24 mouse cellular contexts compared by ENCODE assay signal in genomic region chr19:21571986-21572385, GRCm38 (mm10).
DNase-seq lines count a peak whose midpoint lies in the region; ATAC-seq and TF ChIP-seq lines count a peak whose summit lies in the region.
"Had no signal": no experiment of that assay in that cellular context is flagged by ENCODE, and none has a peak within 500 bp of the region (broad histone marks: within the 10 kb centered on the region; RNA-seq: fewer than 3 reads in every experiment).

No protein-coding gene starts in this region.

- peak; percentile 13 for DNase-seq in heart, adult 8-10 months (ENCODE audit: low spot score)
- no peak for DNase-seq in heart, postnatal 14 days
- no peak for DNase-seq in neural tube, embryonic 10.5 days (ENCODE audit: extremely low spot score, low spot score)
- DNase-seq: adrenal gland, adult 2 months; cerebellum, adult 11 months; cerebellum, adult 9-11 months; kidney, postnatal 36 days; liver, embryonic 13.5 days; lung, adult 2 months; lung, postnatal 14 days; thymus, adult 2 months; thymus, postnatal 4 days had no signal

- 55% methylated on average over 7 of the region's 7 CpGs for WGBS in intestine, postnatal 0 days
- 46% methylated on average over 7 of the region's 7 CpGs for whole genome bisulfite sequencing in intestine, embryonic 16.5 days
- 54% methylated on average over 7 of the region's 7 CpGs for WGBS in neural tube, embryonic 13.5 days
- WGBS in neural tube, embryonic 15.5 days: 58% methylated on average over 7 of the region's 7 CpGs

- no peaks in the 10 kb centered on the region for H3K4me1 ChIP-seq in intestine, postnatal 0 days (replicated peaks; ENCODE audit: control insufficient read depth, insufficient read depth, low read length)
- 0 out of 2 replicates have a peak, but pooled peaks cover 5% of the 10 kb centered on the region for H3K4me1 ChIP-seq in intestine, embryonic 16.5 days (ENCODE audit: control insufficient read depth, insufficient read depth, low read length)
- peaks cover 23% of the 10 kb centered on the region; the same call in 1 of the 2 replicates for H3K4me1 ChIP-seq in neural tube, embryonic 13.5 days (replicated peaks)
- H3K4me1 ChIP-seq in neural tube, embryonic 15.5 days: peaks cover 6% of the 10 kb centered on the region
- H3K4me1 ChIP-seq: embryonic facial prominence, embryonic 15.5 days; neural tube, embryonic 12.5 days had no signal

- intact Hi-C loops in heart, postnatal 14 days (cut with DNase I): loop anchor here (1.0 to 10.0 kb wide), 4 partner anchors 80 to 730 kb away; partner anchors contain the start of genes 1110059E24Rik and Abhd17b

- no peak for TF ChIP-seq CTCF in intestine, postnatal 0 days (IDR thresholded peaks at IDR 0.05; ENCODE audit: low read depth)

- ATAC-seq in intestine, postnatal 0 days: no peak
- ATAC-seq in intestine, embryonic 16.5 days: no peak
- ATAC-seq in neural tube, embryonic 13.5 days (ENCODE audit: low read depth): no peak
- no peak for ATAC-seq in neural tube, embryonic 15.5 days (ENCODE audit: low FRiP score)
- ATAC-seq in megakaryocyte, adult 5-6 weeks (ENCODE audit: poor library complexity, severe bottlenecking): no peak

- no peak overlapping the region for H3K4me3 ChIP-seq in intestine, postnatal 0 days (ENCODE audit: low read depth, low read length)
- H3K4me3 ChIP-seq in intestine, embryonic 16.5 days (ENCODE audit: low read length): no peak overlapping the region
- no peak overlapping the region for H3K4me3 ChIP-seq in neural tube, embryonic 13.5 days
- no peak overlapping the region for H3K4me3 ChIP-seq in neural tube, embryonic 15.5 days (replicated peaks)
- H3K4me3 ChIP-seq: embryonic facial prominence, embryonic 15.5 days; hindbrain, embryonic 13.5 days; limb, embryonic 13.5 days; liver, embryonic 13.5 days; midbrain, embryonic 12.5 days; neural tube, embryonic 12.5 days; stomach, embryonic 15.5 days had no signal

- no peak overlapping the region for H3K9ac ChIP-seq in intestine, postnatal 0 days (ENCODE audit: low read depth, low read length)
- H3K9ac ChIP-seq in intestine, embryonic 16.5 days (ENCODE audit: low read depth, low read length): no peak overlapping the region
- no peak overlapping the region for H3K9ac ChIP-seq in neural tube, embryonic 13.5 days
- no peak overlapping the region for H3K9ac ChIP-seq in neural tube, embryonic 15.5 days (replicated peaks)
- H3K9ac ChIP-seq: embryonic facial prominence, embryonic 15.5 days; hindbrain, embryonic 13.5 days; limb, embryonic 13.5 days; liver, embryonic 13.5 days; midbrain, embryonic 12.5 days; neural tube, embryonic 12.5 days; stomach, embryonic 15.5 days had no signal

- no peak overlapping the region for H3K27ac ChIP-seq in intestine, postnatal 0 days (ENCODE audit: low read depth, low read length)
- H3K27ac ChIP-seq in intestine, embryonic 16.5 days (ENCODE audit: low read length): no peak overlapping the region
- no peak overlapping the region for H3K27ac ChIP-seq in neural tube, embryonic 13.5 days (replicated peaks)
- H3K27ac ChIP-seq in neural tube, embryonic 15.5 days (replicated peaks): no peak overlapping the region
- H3K27ac ChIP-seq: embryonic facial prominence, embryonic 15.5 days; hindbrain, embryonic 13.5 days; limb, embryonic 13.5 days; liver, embryonic 13.5 days; midbrain, embryonic 12.5 days; neural tube, embryonic 12.5 days; stomach, embryonic 15.5 days had no signal

- H3K36me3 ChIP-seq in intestine, postnatal 0 days (ENCODE audit: control insufficient read depth, insufficient read depth): no peaks in the 10 kb centered on the region
- no peaks in the 10 kb centered on the region for H3K36me3 ChIP-seq in intestine, embryonic 16.5 days (ENCODE audit: control insufficient read depth, insufficient read depth, low read length)
- no peaks in the 10 kb centered on the region for H3K36me3 ChIP-seq in neural tube, embryonic 13.5 days
- no peaks in the 10 kb centered on the region for H3K36me3 ChIP-seq in neural tube, embryonic 15.5 days
- H3K36me3 ChIP-seq: embryonic facial prominence, embryonic 15.5 days; G1E; hindbrain, embryonic 13.5 days; limb, embryonic 13.5 days; liver, embryonic 13.5 days; midbrain, embryonic 12.5 days; neural tube, embryonic 12.5 days; stomach, embryonic 15.5 days had no signal

- no peaks in the 10 kb centered on the region for H3K9me3 ChIP-seq in intestine, postnatal 0 days (ENCODE audit: control insufficient read depth)
- H3K9me3 ChIP-seq in intestine, embryonic 16.5 days (ENCODE audit: control insufficient read depth, low read length): no peaks in the 10 kb centered on the region
- no peaks in the 10 kb centered on the region for H3K9me3 ChIP-seq in neural tube, embryonic 13.5 days
- no peaks in the 10 kb centered on the region for H3K9me3 ChIP-seq in neural tube, embryonic 15.5 days (replicated peaks)
- H3K9me3 ChIP-seq: embryonic facial prominence, embryonic 15.5 days; G1E; hindbrain, embryonic 13.5 days; limb, embryonic 13.5 days; liver, embryonic 13.5 days; midbrain, embryonic 12.5 days; neural tube, embryonic 12.5 days; stomach, embryonic 15.5 days had no signal

- H3K27me3 ChIP-seq in intestine, postnatal 0 days (replicated peaks; ENCODE audit: control insufficient read depth, insufficient read depth, low read length): no peaks in the 10 kb centered on the region
- H3K27me3 ChIP-seq in intestine, embryonic 16.5 days (replicated peaks; ENCODE audit: control insufficient read depth, insufficient read depth, low read length): no peaks in the 10 kb centered on the region
- H3K27me3 ChIP-seq in neural tube, embryonic 13.5 days: no peaks in the 10 kb centered on the region
- no peaks in the 10 kb centered on the region for H3K27me3 ChIP-seq in neural tube, embryonic 15.5 days (replicated peaks)
- H3K27me3 ChIP-seq: embryonic facial prominence, embryonic 15.5 days; hindbrain, embryonic 13.5 days; limb, embryonic 13.5 days; liver, embryonic 13.5 days; midbrain, embryonic 12.5 days; neural tube, embryonic 12.5 days; stomach, embryonic 15.5 days had no signal

- 0 out of 2 replicates have a peak overlapping the region, but pooled peaks have one; percentile 3 for H3K4me2 ChIP-seq in intestine, postnatal 0 days (replicated peaks; ENCODE audit: low read depth)
- H3K4me2 ChIP-seq in intestine, embryonic 16.5 days (ENCODE audit: low read depth, low read length): no peak overlapping the region
- H3K4me2 ChIP-seq in neural tube, embryonic 13.5 days: peak overlapping the region; percentile 4; the same call in 1 of the 2 replicates
- H3K4me2 ChIP-seq in neural tube, embryonic 15.5 days: peak overlapping the region; percentile 17; the same call in 1 of the 2 replicates
- H3K4me2 ChIP-seq: embryonic facial prominence, embryonic 15.5 days; hindbrain, embryonic 13.5 days; limb, embryonic 13.5 days; liver, embryonic 13.5 days; midbrain, embryonic 12.5 days; neural tube, embryonic 12.5 days; stomach, embryonic 15.5 days had no signal
